Mouse (Mus musculus) liver, embryonic 11.5 days (tissue): ENCODE data around the gene Fbln5. TPM values are rescaled to one million over a fixed set of nuclear protein-coding genes. Genes with fewer than 3 reads are reported as not detected.

Experiments
- ATAC-seq: fragments of 200-750 bp; cut with Nextera tagmentation; replicated peaks from 2 replicates; pipeline ENCODE4 v1.8.0; 2017; ENCODE audit warnings: moderate number of reproducible peaks, mild to moderate bottlenecking, moderate TSS enrichment, moderate library complexity; ENCODE audit not compliant: low FRiP score
- DNase-seq: peaks from one replicate; pipeline ENCODE4 v3.0.0-alpha.2; 2017; ENCODE audit warnings: low spot score
- H3K27ac ChIP-seq: fragments of 300-500 bp; sonication (generic); 2 replicates; pipeline ENCODE4 v1.5.1; 2014; ENCODE audit warnings: mild to moderate bottlenecking, low read depth, low read length, control low read depth
- H3K27me3 ChIP-seq: fragments of 300-500 bp; sonication (generic); replicated peaks from 2 replicates; pipeline ENCODE4 v1.6.1; 2014; ENCODE audit warnings: low read length, mixed read lengths; ENCODE audit not compliant: control insufficient read depth, insufficient read depth
- H3K36me3 ChIP-seq: fragments of 300-500 bp; sonication (generic); 2 replicates; pipeline ENCODE4 v1.6.1; 2014; ENCODE audit warnings: mild to moderate bottlenecking, low read length, moderate library complexity, mixed read lengths; ENCODE audit not compliant: control insufficient read depth, insufficient read depth
- H3K4me1 ChIP-seq: fragments of 300-500 bp; sonication (generic); replicated peaks from 2 replicates; pipeline ENCODE4 v1.6.1; 2014; ENCODE audit warnings: low read length, mixed read lengths; ENCODE audit not compliant: control insufficient read depth, insufficient read depth
- H3K4me2 ChIP-seq: fragments of 300-500 bp; sonication (generic); 2 replicates; pipeline ENCODE4 v1.6.1; 2014; ENCODE audit warnings: mild to moderate bottlenecking, control low read depth, moderate library complexity
- H3K4me3 ChIP-seq: fragments of 300-500 bp; sonication (generic); 2 replicates; pipeline ENCODE4 v1.5.1; 2014; ENCODE audit warnings: low read depth, low read length, control low read depth
- H3K9ac ChIP-seq: fragments of 300-500 bp; sonication (generic); 2 replicates; pipeline ENCODE4 v1.6.1; 2014; ENCODE audit warnings: low read depth, low read length, control low read depth
- H3K9me3 ChIP-seq: fragments of 300-500 bp; sonication (generic); 2 replicates; pipeline ENCODE4 v1.6.1; 2016; ENCODE audit warnings: low read length, inconsistent platforms, mixed read lengths; ENCODE audit not compliant: control insufficient read depth
- WGBS: fragments of 180-500 bp; shearing (Covaris S2); extraction: QIAGEN DNeasy Blood & Tissue Kit; methylation state at CpG from one replicate; pipeline ENCODE4 v1.1.7; 2014; 5-methylcytosine and 5-hydroxymethylcytosine counted together
- polyA plus RNA-seq: library from polyadenylated mRNA; unstranded; fragments of >200 nt; fragmentation: Nextera tagmentation; extraction: Ambion mirVana; gene quantifications from 2 replicates; pipeline ENCODE4 v1.2.1, GENCODE M21; 2014

Fbln5 gene
- polyA plus RNA-seq, 1 experiment from 2014 or later: 4.4 TPM

DNA sequence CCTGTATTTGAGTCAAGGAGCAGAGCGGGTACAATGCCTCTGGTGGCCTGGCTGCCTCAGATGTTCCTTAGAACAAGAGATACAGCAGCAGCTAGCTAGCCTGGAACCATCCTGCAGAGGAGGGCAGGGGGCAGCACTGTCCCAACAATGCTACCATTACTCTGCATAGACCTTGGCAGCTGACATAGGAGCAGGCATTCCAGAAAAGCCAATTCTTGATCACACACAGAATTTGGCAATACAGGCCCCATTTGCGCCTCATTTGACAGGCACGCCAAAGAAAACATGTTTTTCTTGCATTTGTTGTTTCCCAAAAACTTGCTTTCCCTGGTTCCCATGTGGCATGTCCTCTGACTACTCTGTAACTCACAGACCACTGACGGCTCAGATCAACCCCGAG lies 56.8 kb downstream of the Fbln5 start:
- H3K36me3 ChIP-seq: no peaks in the 10 kb centered on the region
- no peaks in the 10 kb centered on the region for H3K9me3 ChIP-seq
- H3K4me2 ChIP-seq: no peak overlapping the region
- 80% methylated on average over 5 of the region's 5 CpGs for WGBS
- ATAC-seq (no peak), DNase-seq (no peak)
- H3K9ac ChIP-seq: no peak overlapping the region
- H3K27ac ChIP-seq: no peak overlapping the region
- H3K27me3 ChIP-seq: no peaks in the 10 kb centered on the region
- H3K4me1 ChIP-seq: no peaks in the 10 kb centered on the region
- H3K4me3 ChIP-seq: no peak overlapping the region

DNA sequence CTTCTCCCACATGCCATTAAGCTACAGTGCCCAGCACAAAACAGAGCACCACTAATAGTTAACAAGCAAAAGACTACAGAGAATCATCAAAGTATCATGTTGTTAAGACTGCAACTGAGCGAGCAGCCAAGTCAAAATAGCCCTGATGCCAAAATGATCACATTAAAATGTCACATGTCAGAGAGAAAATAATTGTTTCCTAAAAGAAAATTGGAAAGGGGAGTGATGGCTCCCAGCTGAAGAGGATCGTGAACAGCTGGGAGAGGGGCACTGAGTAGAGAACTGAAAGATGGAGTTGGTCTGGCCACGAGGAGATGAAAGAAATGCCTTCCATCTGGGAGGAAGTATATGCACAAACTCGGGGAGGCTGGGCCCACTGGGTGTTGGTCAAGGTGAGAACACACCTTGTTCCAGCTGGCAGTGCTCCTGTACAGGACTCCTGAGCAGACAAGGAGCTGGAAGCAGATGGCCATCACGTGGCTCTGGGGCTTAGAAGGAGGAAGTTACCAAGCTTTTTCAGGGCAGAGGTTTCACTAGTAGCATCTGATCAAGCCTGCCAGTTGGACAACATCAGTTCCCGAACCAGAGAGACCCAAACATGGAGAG lies 59.3 kb downstream of the Fbln5 start:
- Histone ChIP-seq H3K9me3 (no peaks in the 10 kb centered on the region), H3K4me1 (no peaks in the 10 kb centered on the region), H3K4me2 (no peak overlapping the region), H3K27me3 (no peaks in the 10 kb centered on the region), H3K4me3 (no peak overlapping the region), H3K36me3 (no peaks in the 10 kb centered on the region), H3K9ac (no peak overlapping the region), H3K27ac (no peak overlapping the region)
- no peak for DNase-seq
- no peak for ATAC-seq
- 56% methylated on average over 6 of the region's 6 CpGs for WGBS

DNA sequence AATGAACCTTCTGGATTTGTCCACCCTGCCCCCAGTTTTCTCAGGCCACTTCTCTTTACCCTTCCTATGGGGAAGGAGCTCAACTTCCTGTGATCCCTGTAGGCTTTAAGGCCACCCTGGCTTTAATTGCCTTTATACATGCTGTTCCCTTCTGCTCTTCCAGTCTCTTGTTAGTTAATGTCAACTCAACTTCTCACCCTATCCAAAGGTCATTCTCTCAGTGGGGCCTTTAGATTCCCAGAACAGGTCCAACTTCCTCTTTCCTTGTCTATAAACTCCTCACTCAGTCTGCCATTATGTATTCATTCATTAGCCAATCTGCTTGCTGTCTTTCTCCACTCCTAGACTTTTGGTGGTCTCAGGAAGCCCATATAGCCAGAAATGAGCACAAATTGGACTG lies 60.2 kb downstream of the Fbln5 start:
- H3K4me3 ChIP-seq: no peak overlapping the region
- no peak overlapping the region for H3K9ac ChIP-seq
- no peak overlapping the region for H3K4me2 ChIP-seq
- no peaks in the 10 kb centered on the region for H3K4me1 ChIP-seq
- H3K36me3 ChIP-seq: no peaks in the 10 kb centered on the region
- DNase-seq: no peak
- no peaks in the 10 kb centered on the region for H3K9me3 ChIP-seq
- no peak for ATAC-seq
- H3K27me3 ChIP-seq: no peaks in the 10 kb centered on the region
- no peak overlapping the region for H3K27ac ChIP-seq

DNA sequence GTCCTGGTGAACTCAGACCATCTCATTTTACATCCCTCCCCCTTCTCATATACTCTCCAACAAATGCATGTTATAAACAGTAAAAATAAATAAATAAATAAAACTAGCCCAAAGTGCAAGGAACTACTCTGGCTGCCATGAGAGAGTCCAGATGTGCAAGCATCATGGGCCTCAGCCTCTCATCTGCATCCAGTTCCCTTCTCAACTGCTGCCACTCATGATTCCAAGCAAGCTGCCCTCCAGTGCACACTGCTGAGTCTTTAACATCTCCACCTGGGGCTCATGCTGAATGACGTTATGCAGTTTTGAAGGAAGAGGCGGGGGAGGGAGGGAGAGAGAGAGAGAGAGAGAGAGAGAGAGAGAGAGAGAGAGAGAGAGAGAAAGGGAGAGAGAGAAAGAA lies 76.5 kb downstream of the Fbln5 start:
- H3K4me1 ChIP-seq: no peaks in the 10 kb centered on the region
- 49% methylated on average over 2 of the region's 2 CpGs for WGBS
- no peaks in the 10 kb centered on the region for H3K36me3 ChIP-seq
- H3K9ac ChIP-seq: no peak overlapping the region
- H3K27me3 ChIP-seq: no peaks in the 10 kb centered on the region
- no peak overlapping the region for H3K27ac ChIP-seq
- DNase-seq (no peak), ATAC-seq (no peak)
- no peak overlapping the region for H3K4me2 ChIP-seq
- H3K4me3 ChIP-seq: no peak overlapping the region
- H3K9me3 ChIP-seq: no peaks in the 10 kb centered on the region

DNA sequence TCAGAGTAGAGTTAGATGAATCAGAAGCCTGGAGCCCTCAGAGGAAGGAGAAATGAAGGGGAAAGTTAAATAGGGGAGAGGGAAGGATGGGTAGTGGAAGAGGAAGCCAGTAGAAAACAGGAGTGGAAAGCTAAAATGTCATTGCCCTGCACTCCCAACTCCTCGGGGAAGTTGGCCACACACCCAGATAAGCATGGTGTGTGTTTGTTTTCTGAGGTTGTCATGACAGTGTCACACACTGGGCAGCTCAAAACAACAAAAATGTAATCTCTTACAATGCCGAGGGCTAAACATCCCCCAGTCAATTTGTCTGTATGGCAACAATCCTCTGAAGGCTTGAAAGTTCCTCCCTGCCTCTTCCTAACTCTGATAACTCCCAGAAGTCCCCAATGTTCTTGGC lies 78.4 kb downstream of the Fbln5 start:
- Histone ChIP-seq H3K9ac (no peak overlapping the region), H3K9me3 (no peaks in the 10 kb centered on the region), H3K27me3 (no peaks in the 10 kb centered on the region), H3K4me2 (no peak overlapping the region), H3K27ac (no peak overlapping the region), H3K36me3 (no peaks in the 10 kb centered on the region), H3K4me3 (no peak overlapping the region), H3K4me1 (no peaks in the 10 kb centered on the region)
- 37% methylated on average over 2 of the region's 2 CpGs for WGBS
- DNase-seq: no peak
- no peak for ATAC-seq

DNA sequence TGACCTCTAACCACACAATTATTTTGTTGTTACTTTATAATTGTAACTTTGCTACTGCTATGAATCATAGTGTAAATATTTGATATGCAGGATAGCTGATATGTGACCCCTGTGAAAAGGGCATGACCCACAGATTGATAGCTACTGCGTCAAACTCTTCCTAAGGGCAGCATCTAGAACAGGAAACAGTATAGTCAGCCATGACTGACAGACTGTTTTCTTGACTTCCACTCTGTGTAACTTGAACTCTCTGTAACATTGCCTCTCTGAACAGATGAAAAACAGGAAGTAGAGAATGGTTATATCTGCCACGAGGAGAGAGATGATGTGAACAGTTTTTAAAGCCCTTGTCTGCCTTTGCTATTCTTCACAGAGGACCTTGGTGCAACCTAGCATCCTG lies 78.8 kb downstream of the Fbln5 start:
- Histone ChIP-seq H3K36me3 (no peaks in the 10 kb centered on the region), H3K9me3 (no peaks in the 10 kb centered on the region), H3K9ac (no peak overlapping the region), H3K27me3 (no peaks in the 10 kb centered on the region), H3K4me1 (no peaks in the 10 kb centered on the region), H3K27ac (no peak overlapping the region), H3K4me3 (no peak overlapping the region), H3K4me2 (no peak overlapping the region)
- DNase-seq (no peak), ATAC-seq (no peak)
- 21% methylated on average over 2 of the region's 2 CpGs for WGBS

DNA sequence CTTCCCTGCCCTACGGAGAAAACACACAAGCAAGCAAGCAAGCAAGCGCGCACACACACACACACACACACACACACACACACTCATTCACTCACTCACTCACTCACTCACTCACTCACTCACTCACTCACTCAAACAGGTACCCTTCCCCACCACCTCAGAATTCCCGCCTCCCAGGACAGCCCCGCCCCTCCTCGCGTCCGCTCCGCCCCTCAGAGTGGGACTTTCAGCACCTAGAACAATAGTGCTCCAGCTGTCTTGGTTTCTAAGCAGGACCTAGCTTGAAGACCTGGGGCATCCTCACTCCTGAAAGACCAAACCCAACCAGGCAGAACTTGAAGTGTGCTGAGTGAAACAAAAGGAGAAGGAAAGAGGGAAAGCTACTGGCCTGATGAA lies 100.1 kb downstream of the Fbln5 start:
- ATAC-seq (peak; percentile 73), DNase-seq (no peak)
- H3K9ac ChIP-seq: no peak overlapping the region

DNA sequence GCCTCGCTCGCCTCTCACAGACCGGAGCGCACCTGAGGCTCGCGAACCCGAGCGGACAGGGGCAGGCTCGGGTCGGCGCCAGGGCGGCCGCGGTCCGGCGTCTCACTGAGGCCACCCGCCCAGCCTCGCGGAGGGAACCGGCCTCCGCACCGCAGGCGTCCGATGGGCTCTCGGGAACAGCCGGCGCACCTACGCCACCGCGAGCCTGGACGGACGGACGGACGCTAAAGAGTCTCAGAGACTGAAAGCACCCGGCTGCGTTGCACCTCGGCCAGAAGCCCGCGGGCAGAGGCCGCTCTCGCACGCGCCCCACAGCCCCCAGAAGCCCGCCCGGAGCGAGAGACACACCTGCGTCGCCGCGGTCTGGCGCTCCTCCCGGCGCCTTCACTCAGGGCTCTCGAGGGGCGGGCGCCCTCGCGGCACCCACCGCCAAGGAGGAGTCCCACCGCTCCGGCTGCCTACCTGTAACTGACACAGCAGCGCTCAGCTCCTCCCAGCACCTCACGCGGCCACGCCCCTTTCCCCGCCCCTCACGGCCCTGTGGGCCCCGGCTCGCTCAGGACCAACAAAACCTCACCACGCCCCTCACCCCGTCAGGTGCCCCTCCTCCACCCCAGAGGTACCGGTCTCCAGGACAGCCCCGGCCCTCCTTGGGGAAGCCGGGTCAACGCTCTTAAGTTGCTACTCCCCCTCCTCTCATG lies 100.7 kb downstream of the Fbln5 start, which contains the start of gene Tc2n:
TSS of gene Tc2n (minus strand) at position 470 of the 701 bp plus-strand sequence.
- Histone ChIP-seq H3K27ac (no peak within 1 kb of the TSS), H3K9ac (0 out of 2 replicates have a peak within 1 kb of the TSS, but pooled peaks have one; percentile 1)

More for the DNA sequence above, 100.1 kb downstream of the Fbln5 start:
- H3K4me1 ChIP-seq: no peaks in the 10 kb centered on the region
- no peak overlapping the region for H3K27ac ChIP-seq
- no peaks in the 10 kb centered on the region for H3K9me3 ChIP-seq
- WGBS: 1% methylated on average over 9 of the region's 9 CpGs
- H3K4me3 ChIP-seq: peak overlapping the region; percentile 59
- H3K27me3 ChIP-seq: peaks cover 7% of the 10 kb centered on the region
- no peaks in the 10 kb centered on the region for H3K36me3 ChIP-seq
- H3K4me2 ChIP-seq: peak overlapping the region; percentile 99

DNA sequence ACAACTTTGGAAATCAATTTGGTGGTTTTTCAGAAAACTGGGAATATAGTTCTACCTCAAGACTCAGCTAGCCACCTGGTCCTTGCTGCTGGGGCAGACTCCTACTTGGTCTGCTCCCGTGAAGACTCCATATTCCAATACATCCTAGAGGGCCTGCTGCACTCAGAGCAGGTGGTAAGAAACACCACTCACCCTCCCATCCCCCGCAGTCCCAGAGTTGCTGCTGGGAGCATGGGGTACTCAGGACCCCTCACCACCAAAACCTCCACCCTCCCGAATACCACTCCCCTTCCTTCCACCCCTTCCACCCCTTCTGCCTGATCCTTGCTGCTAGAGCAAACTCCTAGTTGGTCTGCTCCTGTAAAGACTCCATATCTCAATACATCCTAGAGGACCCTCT lies 119.7 kb downstream of the Fbln5 start:
- DNase-seq (no peak), ATAC-seq (no peak)
- Histone ChIP-seq H3K9ac (no peak overlapping the region), H3K9me3 (no peaks in the 10 kb centered on the region), H3K4me3 (no peak overlapping the region), H3K27ac (no peak overlapping the region), H3K4me1 (no peaks in the 10 kb centered on the region), H3K27me3 (no peaks in the 10 kb centered on the region), H3K36me3 (no peaks in the 10 kb centered on the region), H3K4me2 (no peak overlapping the region)
- WGBS: 69% methylated on average over 3 of the region's 3 CpGs

More for the DNA sequence above, 100.7 kb downstream of the Fbln5 start, which contains the start of gene Tc2n:
- no peaks in the 10 kb centered on the region for H3K4me1 ChIP-seq
- DNase-seq: peak; percentile 85
- H3K27me3 ChIP-seq: peaks cover 7% of the 10 kb centered on the region
- under 1% methylated on average over 67 of the region's 75 CpGs for WGBS
- ATAC-seq: peak; percentile 99
- no peaks in the 10 kb centered on the region for H3K36me3 ChIP-seq
- H3K4me3 ChIP-seq: peak within 1 kb of the TSS; percentile 59
- H3K4me2 ChIP-seq: peak within 1 kb of the TSS; percentile 99
- H3K9me3 ChIP-seq: no peaks in the 10 kb centered on the region
